Mouse (Mus musculus) urinary bladder, postnatal 10 days (tissue): ENCODE measurements around the gene Rcsd1.
A peak's percentile ranks its signal among the peaks of the same experiment; 100 is the strongest.

Source experiments
- DNase-seq: peaks from one replicate; pipeline ENCODE4 v3.0.0; 2022; ENCODE audit warnings: low spot score

The Rcsd1 gene

DNA sequence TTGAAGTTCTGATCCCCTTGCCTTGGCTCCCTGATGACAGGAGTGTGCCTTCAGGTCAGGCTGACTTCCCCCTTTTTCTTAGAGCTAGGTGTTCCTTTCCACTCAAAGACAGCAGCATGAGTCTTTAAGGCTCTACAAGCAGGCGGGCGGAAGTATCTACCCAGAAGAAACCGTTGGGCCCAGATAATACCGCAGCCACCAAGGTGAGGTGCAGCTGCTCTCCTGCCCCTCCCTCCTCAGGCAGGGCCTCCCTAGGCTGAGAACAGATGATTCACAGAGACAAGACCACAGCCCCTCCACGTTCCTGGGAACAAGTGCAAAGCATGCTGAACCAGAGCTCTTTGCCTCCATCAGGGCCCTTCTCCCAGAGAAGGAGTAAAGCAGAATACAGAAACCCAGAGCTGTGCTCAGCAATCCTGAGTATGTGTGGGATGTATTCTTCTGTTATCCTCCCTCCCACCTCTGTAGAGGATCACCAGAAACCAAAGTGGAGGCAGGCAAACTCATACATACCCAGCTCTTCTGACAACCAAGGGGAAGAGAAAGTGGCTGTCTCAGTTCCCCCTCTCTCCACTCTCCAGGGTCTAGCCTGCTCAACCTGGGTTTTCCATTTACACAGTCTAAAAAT is at the start of gene Rcsd1:
Gene Rcsd1 (minus strand): TSS at position 129 of the 628 bp plus-strand sequence.
- no peak for DNase-seq

DNA sequence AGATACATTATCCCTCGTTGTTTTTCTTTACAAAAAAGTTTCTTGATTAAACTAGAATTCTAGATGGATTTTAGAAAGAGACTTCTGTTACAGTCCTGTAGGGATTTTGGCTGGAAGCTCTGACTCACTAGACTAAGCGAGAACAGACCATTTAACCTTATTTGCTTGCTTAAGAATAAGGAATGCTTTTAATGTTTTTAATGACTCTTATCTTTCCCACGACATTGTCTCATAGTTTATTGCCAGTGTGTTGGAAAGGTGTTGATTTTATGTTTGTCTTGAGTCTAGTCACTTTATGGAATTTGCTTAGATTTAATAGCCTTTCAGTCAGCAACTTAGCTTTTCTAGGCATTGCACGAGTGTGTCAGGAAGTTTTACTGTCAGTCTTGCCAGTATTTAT is 45.6 kb upstream of the Rcsd1 start:
- DNase-seq, result no peak

DNA sequence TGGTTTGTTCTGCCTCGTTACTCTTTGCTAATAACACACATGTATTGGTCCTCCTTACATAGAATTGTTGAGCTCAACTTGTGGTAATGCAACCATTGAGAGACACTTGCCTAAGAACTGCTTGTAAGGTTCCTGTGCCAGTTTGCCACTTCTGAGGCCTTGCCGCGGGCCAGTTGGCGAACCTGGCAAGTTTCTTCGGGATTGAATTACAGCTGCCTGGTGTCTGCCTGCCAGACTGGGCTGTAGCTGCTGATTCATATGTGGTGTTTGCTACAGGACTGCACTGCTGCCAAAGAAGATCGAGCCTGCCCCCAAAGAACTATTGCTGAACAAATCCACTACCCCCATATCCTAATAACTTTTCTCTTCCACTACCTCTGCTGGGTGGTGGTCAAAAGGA is 44.6 kb upstream of the Rcsd1 start:
- no peak for DNase-seq

DNA sequence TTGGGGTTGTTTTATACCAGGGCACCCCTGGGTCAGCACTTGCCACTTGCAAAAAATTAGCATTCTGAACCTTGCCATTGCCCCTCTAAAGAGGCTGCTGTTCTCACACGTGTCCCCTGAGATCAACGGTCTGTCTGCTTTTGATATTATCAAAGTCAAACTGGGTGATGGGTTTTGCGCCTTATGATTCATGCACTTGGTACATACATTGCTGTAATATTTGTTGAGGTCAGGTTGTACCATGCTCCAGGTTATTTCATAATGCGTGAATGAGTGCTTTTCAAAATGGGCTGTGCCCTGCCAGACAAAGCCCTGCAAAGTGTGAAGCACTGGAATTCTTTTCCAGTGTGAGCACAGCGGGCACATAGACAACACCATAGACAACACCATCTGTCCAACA is 42.3 kb upstream of the Rcsd1 start:
- DNase-seq, result no peak

DNA sequence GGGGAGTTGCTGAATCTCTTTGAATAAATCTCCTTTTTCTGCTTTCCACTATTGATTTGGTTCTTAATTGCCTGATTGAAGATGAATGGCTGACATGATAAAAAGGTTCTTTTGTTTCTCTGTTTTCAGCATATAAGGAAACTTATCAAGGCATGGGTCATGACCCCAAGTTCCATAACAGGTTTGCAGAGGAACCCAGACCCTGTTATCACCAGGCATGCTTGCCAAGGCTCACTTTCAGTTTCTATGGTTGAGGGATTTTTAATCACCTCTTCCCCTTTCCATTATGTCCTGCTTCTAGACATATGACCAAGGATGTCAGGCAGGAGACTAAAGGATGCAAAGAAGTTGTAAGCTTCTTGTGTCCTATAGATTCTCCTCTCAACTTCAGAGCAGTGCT is 41.6 kb upstream of the Rcsd1 start:
- DNase-seq, result no peak

DNA sequence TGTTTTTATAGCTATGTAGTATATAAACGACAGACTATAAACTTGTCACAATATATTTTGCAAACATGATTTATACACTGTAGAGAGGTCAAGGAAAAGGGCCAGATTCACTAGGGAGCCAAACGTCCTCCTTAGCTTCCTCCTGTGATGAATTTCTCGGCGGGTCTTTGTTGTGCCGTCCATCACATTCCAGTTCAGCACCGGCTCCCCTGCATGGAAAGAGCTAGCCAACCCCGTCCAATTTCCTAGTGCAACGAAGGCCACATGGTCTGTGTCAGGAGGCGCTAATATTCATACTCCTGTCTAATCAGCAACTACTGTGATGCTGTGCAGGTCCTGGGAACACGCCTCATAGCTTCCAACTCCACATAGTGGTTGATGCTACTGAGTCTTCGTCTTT is 38.5 kb upstream of the Rcsd1 start:
- no peak for DNase-seq

DNA sequence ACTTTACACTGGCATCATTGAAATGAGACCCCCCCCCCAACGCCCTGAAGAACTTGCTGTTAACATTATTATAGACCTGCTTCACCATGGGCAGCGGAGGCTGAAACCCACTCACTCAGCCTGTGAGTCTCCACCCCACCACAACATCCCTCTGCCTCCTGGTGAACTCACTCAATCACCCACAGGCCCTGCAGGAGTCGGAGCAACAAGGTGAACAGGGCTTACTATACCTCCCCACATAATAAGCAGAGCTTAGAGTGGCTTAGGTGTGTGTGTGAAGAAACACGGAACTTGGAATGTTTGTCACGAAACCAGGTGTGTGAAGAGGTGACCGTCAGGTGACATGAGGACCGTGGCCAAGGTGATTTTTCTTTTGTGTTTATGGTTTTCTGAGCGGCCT is 32.4 kb upstream of the Rcsd1 start:
- no peak for DNase-seq

DNA sequence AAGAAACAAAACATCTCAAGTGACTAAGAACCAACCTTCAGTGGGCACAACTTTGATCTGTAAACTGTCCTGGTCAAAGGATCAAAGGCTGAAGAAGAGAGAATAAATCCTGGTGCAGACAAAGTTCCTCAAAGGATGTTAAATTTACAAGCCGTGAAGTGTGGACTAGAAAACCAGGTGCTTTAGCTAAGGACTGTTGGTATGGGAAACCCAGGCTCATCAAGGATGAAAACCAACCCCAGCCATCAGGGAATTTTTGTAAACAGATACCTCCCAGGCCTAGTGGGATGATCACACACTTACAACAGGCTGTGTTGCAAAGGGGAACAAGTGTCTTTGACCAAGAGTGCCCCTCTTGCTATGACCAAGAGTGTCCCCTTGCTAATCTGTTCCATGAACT is 29.4 kb upstream of the Rcsd1 start:
- DNase-seq, result no peak

DNA sequence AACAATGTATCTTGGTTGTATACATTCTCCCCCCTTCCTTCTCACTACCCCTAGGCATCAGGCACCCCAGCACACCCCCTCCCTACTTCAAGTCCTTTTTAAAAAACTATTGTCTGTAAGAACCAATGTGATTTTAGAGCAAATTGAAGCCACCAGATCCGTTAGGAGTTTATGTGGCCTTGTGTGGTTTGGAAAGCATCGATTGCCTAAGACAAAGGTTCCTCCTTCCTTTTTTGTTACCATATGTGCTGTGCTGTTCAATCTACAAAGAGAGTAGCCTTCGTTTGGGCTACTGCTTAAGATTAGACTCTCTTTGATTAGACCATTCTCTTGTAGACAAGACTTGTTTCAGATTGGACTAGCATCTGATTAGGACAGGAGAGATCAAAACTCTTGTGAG is 28.3 kb upstream of the Rcsd1 start:
- no peak for DNase-seq

DNA sequence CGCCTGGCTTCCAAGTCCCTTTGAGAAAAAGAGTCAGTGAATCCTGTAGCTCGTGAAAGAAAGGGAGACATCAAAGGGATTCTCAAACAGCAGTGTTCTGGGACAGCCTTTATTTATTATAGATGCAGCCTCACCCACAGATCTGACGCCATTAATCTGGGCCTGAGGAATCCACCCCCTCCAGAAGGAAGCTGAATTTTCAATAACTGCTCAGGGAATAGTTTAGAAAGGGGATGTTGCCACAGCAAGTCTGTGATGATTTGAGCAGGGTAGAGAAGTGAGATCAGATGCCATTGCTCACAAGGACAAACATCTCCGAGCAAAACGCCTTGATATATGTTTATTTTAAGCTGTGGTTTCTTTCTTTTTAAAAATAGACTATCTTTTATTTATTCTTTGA is 27.9 kb upstream of the Rcsd1 start:
- no peak for DNase-seq

DNA sequence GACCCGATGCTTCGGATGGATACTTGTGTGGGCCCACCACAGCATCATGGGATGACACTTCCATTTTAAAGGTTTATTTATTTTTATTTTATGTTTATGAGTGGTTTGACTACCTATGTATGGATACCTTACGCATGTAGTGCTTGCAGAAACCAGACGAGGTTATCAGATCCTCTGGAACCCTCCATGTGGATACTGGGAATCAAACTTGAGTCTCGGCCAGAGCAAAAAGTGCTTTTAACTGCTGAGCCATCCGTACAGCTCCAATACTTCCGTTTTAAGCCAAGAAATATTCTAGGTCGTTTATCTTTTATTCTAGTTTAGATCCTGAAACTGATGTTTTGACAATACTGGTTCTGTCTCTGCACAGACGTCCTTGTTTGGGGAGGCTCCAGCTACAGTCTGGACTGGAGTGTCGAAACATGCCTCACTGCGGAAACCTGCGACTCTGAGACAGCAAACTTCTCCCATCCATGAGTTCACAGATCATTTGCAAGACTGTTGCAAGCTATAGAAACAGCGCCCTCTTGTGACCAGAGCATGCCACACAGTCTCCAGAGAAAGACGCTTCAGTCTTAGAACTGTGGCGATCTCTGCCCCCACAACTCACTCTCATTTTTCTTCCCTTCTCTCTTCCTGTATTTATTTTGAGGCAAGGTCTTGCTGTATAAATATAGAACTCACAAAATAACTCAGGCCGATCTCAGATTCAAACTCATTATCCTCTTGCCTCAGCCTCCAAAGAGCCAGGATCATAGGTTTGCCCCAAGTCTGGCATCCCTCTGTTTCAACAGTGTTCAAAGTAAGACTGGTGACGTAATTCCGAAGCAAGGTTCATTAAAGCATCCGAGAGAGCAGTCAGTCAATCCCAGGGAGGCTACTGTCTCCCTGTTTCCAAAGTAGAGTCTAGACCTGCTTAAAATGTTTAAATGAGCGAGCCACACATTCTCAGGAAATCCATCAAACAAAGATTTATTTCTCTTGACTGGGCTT is 26.6 kb upstream of the Rcsd1 start:
- peak; percentile 51 for DNase-seq

DNA sequence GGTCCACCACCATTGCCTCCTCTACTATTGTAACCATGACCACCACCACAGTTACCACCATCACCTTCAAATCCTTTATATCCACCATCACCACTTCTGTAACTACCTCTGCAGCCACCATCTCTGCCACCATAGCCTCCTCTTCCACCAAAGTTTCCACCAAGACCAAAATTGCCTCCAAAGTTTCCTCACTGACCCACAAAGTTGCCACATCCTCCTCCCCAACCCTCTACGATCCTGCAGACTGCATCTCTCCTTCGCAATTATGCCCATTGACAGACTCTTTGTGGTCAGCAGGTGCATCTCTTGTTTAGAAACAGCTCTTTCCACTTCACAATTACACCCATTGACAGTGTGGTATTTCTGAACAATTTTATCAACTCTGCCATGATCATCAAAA is 25.3 kb upstream of the Rcsd1 start:
- no peak for DNase-seq

DNA sequence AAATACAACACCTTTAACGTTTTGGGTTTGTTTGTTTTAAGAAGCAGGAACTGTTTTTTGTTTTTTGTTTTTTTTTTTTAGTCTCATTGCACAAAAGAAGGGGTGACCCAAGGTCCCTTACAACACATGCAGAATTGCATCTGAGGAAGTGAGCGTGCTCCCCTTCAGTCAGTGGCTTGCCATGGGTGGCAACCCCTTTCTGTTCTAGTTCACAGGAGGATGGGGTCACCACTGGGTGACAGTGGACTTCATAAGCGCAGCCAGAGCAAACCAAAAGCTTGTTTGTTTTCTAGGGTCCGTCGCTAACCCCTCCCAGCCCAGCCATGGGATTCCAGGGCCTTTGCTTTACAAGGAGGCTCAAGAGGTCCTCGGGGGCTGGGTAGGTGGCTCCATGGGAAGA is 22.0 kb upstream of the Rcsd1 start:
- no peak for DNase-seq

DNA sequence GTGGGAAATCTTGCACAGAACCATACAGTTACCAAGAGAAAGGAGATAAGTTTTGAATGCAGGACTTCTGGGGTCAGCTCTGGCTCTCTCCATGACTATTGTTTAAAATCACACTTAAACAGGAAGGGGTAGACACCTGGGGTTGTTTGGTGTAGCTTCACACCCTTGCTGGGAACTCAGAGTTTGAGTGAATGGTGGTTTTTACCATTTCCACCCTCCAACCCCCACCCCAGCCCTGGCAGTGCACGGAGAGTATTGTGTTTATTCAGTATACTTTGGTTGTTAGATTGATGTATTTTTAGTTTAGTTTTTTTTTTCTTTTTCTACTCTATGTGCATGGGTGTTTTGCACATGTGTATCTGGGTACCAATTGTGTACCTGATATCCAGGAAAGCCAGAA is 20.6 kb upstream of the Rcsd1 start:
- no peak for DNase-seq

DNA sequence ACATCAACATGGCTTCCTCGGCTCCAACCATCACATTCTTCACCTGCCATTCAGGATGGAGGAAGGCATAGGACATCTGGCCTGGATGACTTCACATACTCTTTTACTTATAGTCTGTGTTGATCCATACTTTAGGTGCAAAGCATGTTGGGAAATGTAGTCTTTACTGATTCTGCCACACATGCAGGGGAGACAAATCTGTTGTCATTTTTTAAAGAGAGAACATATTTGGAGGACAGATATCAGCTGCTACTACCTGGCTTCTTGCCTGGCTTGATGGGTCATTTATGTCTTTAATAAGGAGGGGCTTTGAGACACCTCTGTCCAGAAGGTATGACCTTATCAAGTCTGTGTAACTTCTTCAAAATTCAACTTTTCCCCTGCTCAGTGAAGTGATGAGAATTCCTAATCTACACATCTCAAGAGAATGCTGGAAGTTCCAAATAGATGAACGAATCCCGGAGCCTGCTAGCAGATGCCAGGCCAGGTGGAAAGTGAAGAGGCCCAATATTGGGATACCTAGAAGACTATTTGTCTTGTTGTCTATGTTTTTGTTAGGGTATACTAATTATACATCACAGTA is 18.6 kb upstream of the Rcsd1 start:
- DNase-seq, result no peak

DNA sequence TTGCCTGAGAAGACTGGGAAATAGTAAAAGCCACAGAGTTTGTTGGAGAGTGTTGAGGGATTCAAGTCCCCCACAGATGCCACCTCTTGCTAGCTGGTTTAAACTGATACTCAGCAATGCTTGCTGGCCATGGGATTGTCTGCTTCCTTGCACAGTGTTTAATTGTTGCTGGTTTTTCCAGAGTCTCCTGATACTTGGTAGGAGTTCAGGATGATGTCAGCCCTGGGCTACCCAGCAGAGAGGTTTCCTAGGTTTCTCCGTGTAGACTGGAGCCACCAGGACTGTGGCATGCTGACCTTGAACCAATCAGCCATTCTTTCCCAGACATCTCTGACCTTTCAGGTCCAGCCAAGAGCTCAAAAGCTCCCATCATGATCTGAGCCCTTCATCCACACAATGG is 17.4 kb upstream of the Rcsd1 start:
- DNase-seq, result no peak

DNA sequence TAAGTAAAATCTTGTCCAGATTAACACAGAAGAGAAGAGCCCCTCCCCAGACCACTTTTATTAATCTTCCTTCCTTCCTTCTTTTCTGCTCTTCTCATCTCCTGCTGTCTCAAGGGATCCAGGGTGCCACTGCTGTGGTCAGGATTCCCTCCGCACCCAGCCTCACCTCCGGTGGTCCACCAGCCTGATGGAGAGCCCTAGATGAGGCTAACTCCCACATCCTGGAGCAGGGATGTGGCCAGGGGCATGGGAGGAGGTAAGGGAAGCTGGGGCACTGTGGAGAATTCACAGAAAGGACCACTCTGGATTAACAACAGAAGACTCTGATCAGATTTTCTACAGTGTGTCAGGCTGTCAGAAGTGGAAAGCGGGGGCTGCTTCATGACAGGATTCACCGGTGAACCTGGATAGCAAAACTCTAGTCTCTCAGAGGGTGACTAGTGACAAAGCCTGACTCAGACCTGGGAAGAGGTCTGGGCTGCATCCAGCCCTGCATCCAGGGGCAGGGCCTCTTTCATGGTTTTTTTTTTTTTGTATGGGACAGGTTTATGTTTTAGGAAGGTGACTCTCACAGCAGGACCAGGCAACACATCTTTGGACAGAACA is 15.6 kb upstream of the Rcsd1 start:
- no peak for DNase-seq

DNA sequence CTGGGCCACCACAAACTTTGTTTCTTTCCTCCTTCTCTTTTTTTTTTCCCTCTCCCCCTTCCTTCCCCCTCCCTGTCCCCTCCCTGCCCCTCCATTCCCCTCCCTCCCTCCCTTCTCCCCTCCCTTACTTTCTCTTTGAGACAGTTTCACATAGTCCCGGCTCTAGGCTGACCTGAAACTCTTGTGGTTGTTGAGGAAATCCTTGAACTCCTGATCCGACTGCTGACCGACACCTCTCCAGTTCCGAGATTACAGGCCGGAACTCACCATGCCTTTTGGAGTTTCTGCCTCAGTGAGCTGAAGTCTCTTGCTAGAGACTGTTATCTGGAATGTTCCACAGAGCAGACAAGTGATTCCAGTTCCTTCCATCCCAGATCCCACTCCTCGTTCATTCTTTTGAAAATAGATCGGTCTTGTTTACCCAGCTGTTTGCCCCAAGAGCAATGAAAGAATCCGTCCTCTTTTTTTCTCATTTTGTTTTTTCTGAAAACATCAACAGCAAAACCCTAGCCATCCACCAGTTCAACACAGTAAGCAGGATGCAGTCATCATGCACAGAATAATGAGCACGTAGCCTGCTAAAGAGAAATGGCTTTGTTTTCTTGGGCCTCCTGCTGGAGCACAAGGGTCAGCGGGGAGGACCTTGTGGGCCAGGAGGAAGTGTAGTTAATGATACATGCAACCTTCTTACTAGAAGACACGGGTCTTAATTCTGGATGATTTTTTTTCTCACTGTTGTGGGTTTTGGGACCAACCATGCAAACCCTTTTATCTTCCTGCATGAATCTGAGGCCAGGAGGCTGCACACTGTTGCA is 14.9 kb upstream of the Rcsd1 start:
- no peak for DNase-seq

DNA sequence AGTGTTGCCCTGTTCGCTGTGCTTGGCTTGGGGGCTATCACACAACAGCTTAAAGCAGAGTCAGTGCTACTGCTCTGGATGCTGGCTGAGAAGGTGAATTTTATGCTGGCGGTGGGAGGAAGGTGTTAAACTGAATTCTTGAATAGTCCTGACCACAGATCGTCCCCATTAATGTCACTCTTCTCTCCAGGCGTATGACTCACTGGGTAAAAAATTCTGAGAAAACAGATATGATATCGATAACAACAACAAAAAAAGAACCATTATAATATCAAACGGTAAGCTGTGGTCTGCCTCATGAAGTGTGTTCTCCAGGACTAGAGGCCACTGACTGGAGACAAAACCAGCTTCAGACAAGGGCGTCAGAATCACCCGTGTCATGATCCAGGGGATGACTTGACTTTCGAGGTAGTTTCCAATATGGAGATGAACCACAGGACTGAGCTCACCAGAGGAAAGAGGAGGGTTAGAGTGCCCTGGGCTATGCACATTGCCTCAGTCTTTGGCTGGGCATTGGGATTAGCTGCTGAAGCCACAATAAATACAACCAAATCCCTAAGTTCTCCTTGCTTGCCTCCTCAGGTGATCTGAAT is 13.1 kb upstream of the Rcsd1 start:
- DNase-seq, result no peak

DNA sequence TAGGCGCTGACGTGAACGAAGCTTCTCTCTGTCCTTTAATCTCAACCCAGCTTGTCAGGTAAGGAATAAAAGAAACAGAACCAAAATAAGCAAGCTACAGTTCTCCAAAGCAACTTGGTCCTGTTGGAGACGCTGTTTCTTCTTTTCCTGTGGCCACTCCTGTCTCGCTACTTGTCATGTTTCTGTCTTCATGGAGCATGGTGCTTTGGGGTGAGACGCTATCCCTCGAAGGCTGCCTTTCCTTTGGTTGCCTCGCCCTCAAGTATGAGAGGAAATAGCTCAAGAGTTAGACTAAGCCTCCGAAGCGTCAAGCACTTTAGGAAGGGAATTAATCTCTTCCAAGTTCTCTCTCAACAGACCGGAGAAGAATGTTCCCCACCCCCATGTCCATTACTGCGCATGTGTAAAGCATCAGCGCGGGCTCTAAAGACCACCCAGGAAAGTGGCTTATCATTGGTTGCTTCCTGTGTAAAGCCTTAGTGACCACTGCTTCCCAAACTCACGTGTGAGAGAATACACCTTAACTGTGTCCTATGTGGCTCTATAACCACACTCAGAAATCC is 9.1 kb upstream of the Rcsd1 start:
- no peak for DNase-seq
